Mouse (Mus musculus) c-Kit-positive CD71-positive TER-119-negative erythroid progenitor cells, embryonic 14.5 days (primary cell): ENCODE data around the gene Coa4.
A peak's percentile ranks its signal among the peaks of the same experiment; 100 is the strongest.

Experiments
- DNase-seq: peaks from one replicate; pipeline ENCODE4 v3.0.0-alpha.2; 2013; ENCODE audit warnings: low read depth

The Coa4 gene

GRCm38 (mm10) chr7:100504740-100505487 lies 32.0 kb upstream of the Coa4 start:
- no peak for DNase-seq

- DNase-seq, result no peak
Measured at GRCm38 (mm10) chr7:100506494-100506893, 30.4 kb upstream of the Coa4 start.

GRCm38 (mm10) chr7:100508670-100509069 lies 28.2 kb upstream of the Coa4 start:
- no peak for DNase-seq

GRCm38 (mm10) chr7:100511602-100512001 lies 25.3 kb upstream of the Coa4 start:
- no peak for DNase-seq

- DNase-seq, result no peak
Measured at GRCm38 (mm10) chr7:100514573-100514972, 22.3 kb upstream of the Coa4 start, which contains the start of gene Dnajb13. Dnajb13 (minus strand) TSS chr7:100514960.

GRCm38 (mm10) chr7:100520204-100520603 lies 16.7 kb upstream of the Coa4 start:
- DNase-seq, result no peak

- peak; percentile 72 for DNase-seq
Measured at GRCm38 (mm10) chr7:100520663-100521285, 16.1 kb upstream of the Coa4 start.

GRCm38 (mm10) chr7:100522222-100522621 lies 14.6 kb upstream of the Coa4 start:
- DNase-seq, result no peak

GRCm38 (mm10) chr7:100524669-100525068 lies 12.2 kb upstream of the Coa4 start:
- no peak for DNase-seq

- DNase-seq, result no peak
Measured at GRCm38 (mm10) chr7:100530766-100531165, 6.1 kb upstream of the Coa4 start.

GRCm38 (mm10) chr7:100533503-100533902 lies 3.4 kb upstream of the Coa4 start:
- DNase-seq, result no peak

- DNase-seq, result no peak
Measured at GRCm38 (mm10) chr7:100534216-100534615, 2.7 kb upstream of the Coa4 start.

GRCm38 (mm10) chr7:100535831-100536230 lies 1.0 kb upstream of the Coa4 start:
- no peak for DNase-seq

GRCm38 (mm10) chr7:100537519-100537902 lies 640 bp downstream of the Coa4 start:
- no peak for DNase-seq

GRCm38 (mm10) chr7:100539516-100539915 lies 2.6 kb downstream of the Coa4 start:
- no peak for DNase-seq

GRCm38 (mm10) chr7:100544437-100544836 lies 7.6 kb downstream of the Coa4 start:
- no peak for DNase-seq

- no peak for DNase-seq
Measured at GRCm38 (mm10) chr7:100547631-100548030, 10.8 kb downstream of the Coa4 start.

- no peak for DNase-seq
Measured at GRCm38 (mm10) chr7:100549796-100550195, 12.9 kb downstream of the Coa4 start.

GRCm38 (mm10) chr7:100550338-100551007 lies 13.6 kb downstream of the Coa4 start:
- DNase-seq, result no peak

GRCm38 (mm10) chr7:100554939-100555338 lies 18.1 kb downstream of the Coa4 start:
- DNase-seq, result no peak

- DNase-seq, result no peak
Measured at GRCm38 (mm10) chr7:100555431-100555951, 18.6 kb downstream of the Coa4 start.

- DNase-seq, result no peak
Measured at GRCm38 (mm10) chr7:100557241-100557640, 20.4 kb downstream of the Coa4 start.

- no peak for DNase-seq
Measured at GRCm38 (mm10) chr7:100559331-100559730, 22.5 kb downstream of the Coa4 start.
